Mouse (Mus musculus): ENCODE measurements around the gene Kdm2a.
A peak's percentile ranks its signal among the peaks of the same experiment; 100 is the strongest.

GRCm38 (mm10) chr19:4333791-4334190, 64.3 kb downstream of the Kdm2a start:
- TF ChIP-seq CTCF (IDR thresholded peaks at IDR 0.05; ENCODE audit: low read depth, low read length) (no peak), POLR2A (IDR thresholded peaks at IDR 0.05; ENCODE audit: insufficient read depth, low read length) (peak; percentile 97)
